Mouse (Mus musculus) hindbrain, embryonic 11.5 days (tissue): ENCODE data around the gene Tenm4. TPM values are rescaled to one million over a fixed set of nuclear protein-coding genes. Genes with fewer than 3 reads are reported as not detected.

ENCODE experiments used
- ATAC-seq: fragments of 200-750 bp; cut with Nextera tagmentation; 2 replicates; pipeline ENCODE4 v1.8.0; 2017; ENCODE audit warnings: mild to moderate bottlenecking, moderate TSS enrichment, moderate library complexity; ENCODE audit not compliant: low FRiP score
- DNase-seq: peaks from one replicate; pipeline ENCODE4 v3.0.0-alpha.2; 2015; ENCODE audit warnings: low spot score
- H3K27ac ChIP-seq: fragments of 300-500 bp; sonication (generic); 2 replicates; pipeline ENCODE4 v1.5.1; 2014; ENCODE audit warnings: mild to moderate bottlenecking, low read depth, low read length
- H3K27me3 ChIP-seq: fragments of 300-500 bp; sonication (generic); 2 replicates; pipeline ENCODE4 v1.6.1; 2014; ENCODE audit warnings: mild to moderate bottlenecking, low read length, moderate library complexity, mixed read lengths; ENCODE audit not compliant: control insufficient read depth, insufficient read depth
- H3K36me3 ChIP-seq: fragments of 300-500 bp; sonication (generic); 2 replicates; pipeline ENCODE4 v1.6.1; 2014; ENCODE audit warnings: mild to moderate bottlenecking, low read length, moderate library complexity, mixed read lengths; ENCODE audit not compliant: control insufficient read depth, insufficient read depth
- H3K4me1 ChIP-seq: fragments of 300-500 bp; sonication (generic); replicated peaks from 2 replicates; pipeline ENCODE4 v1.6.1; 2014; ENCODE audit warnings: low read length, mixed read lengths; ENCODE audit not compliant: control insufficient read depth, insufficient read depth
- H3K4me2 ChIP-seq: fragments of 300-500 bp; sonication (generic); replicated peaks from 2 replicates; pipeline ENCODE4 v1.6.1; 2014; ENCODE audit warnings: mild to moderate bottlenecking, low read depth, low read length
- H3K4me3 ChIP-seq: fragments of 300-500 bp; sonication (generic); 2 replicates; pipeline ENCODE4 v1.5.1; 2014; ENCODE audit warnings: low read depth, low read length
- H3K9ac ChIP-seq: fragments of 300-500 bp; sonication (generic); 2 replicates; pipeline ENCODE4 v1.6.1; 2014; ENCODE audit warnings: low read depth, low read length
- H3K9me3 ChIP-seq: fragments of 300-500 bp; sonication (generic); 2 replicates; pipeline ENCODE4 v1.6.1; 2016; ENCODE audit warnings: low read length; ENCODE audit not compliant: control insufficient read depth
- WGBS: fragments of 180-500 bp; shearing (Covaris S2); extraction: QIAGEN DNeasy Blood & Tissue Kit; methylation state at CpG from one replicate; pipeline ENCODE4 v1.1.7; 2014; 5-methylcytosine and 5-hydroxymethylcytosine counted together
- polyA plus RNA-seq: library from polyadenylated mRNA; unstranded; fragments of >200 nt; fragmentation: Nextera tagmentation; extraction: Ambion mirVana; gene quantifications from 2 replicates; pipeline ENCODE4 v1.2.1, GENCODE M21; 2014

Tenm4 gene
- polyA plus RNA-seq, 1 experiment from 2014 or later = 24.0 TPM

- WGBS = 69% methylated on average over 4 of the region's 4 CpGs
- no peak for DNase-seq
Observed at GRCm38 (mm10) chr7:96772966-96773365, 601.9 kb downstream of the Tenm4 start.

GRCm38 (mm10) chr7:96773585-96774225 is 602.7 kb downstream of the Tenm4 start:
- WGBS = 87% methylated on average over 17 of the region's 17 CpGs
- no peak for DNase-seq
- Histone ChIP-seq H3K4me3 (no peak overlapping the region), H3K4me1 (no peaks in the 10 kb centered on the region), H3K9ac (no peak overlapping the region), H3K9me3 (no peaks in the 10 kb centered on the region), H3K36me3 (no peaks in the 10 kb centered on the region), H3K27me3 (no peaks in the 10 kb centered on the region), H3K27ac (no peak overlapping the region), H3K4me2 (no peak overlapping the region)
- no peak for ATAC-seq

More at GRCm38 (mm10) chr7:96772966-96773365, 601.9 kb downstream of the Tenm4 start:
- Histone ChIP-seq H3K4me3 (no peak overlapping the region), H3K27ac (no peak overlapping the region), H3K9me3 (no peaks in the 10 kb centered on the region), H3K27me3 (no peaks in the 10 kb centered on the region), H3K4me2 (no peak overlapping the region), H3K9ac (no peak overlapping the region), H3K4me1 (no peaks in the 10 kb centered on the region), H3K36me3 (no peaks in the 10 kb centered on the region)
- ATAC-seq = no peak

GRCm38 (mm10) chr7:96775080-96775486 is 604.0 kb downstream of the Tenm4 start:
- DNase-seq (no peak), ATAC-seq (no peak)
- no peak overlapping the region for H3K4me2 ChIP-seq
- no peak overlapping the region for H3K4me3 ChIP-seq
- H3K9ac ChIP-seq = no peak overlapping the region
- H3K36me3 ChIP-seq = no peaks in the 10 kb centered on the region
- no peaks in the 10 kb centered on the region for H3K9me3 ChIP-seq
- H3K27ac ChIP-seq = no peak overlapping the region
- no peaks in the 10 kb centered on the region for H3K27me3 ChIP-seq
- no peaks in the 10 kb centered on the region for H3K4me1 ChIP-seq
- WGBS = 65% methylated on average over 6 of the region's 6 CpGs

- Histone ChIP-seq H3K27ac (no peak overlapping the region), H3K36me3 (no peaks in the 10 kb centered on the region), H3K9me3 (no peaks in the 10 kb centered on the region), H3K4me1 (no peaks in the 10 kb centered on the region), H3K9ac (no peak overlapping the region), H3K4me3 (no peak overlapping the region), H3K27me3 (no peaks in the 10 kb centered on the region), H3K4me2 (no peak overlapping the region)
- ATAC-seq = no peak
- DNase-seq = no peak
- 84% methylated on average over 8 of the region's 8 CpGs for WGBS
Observed at GRCm38 (mm10) chr7:96777938-96778600, 607.0 kb downstream of the Tenm4 start.

- Histone ChIP-seq H3K9me3 (no peaks in the 10 kb centered on the region), H3K9ac (no peak overlapping the region), H3K4me2 (no peak overlapping the region), H3K4me1 (no peaks in the 10 kb centered on the region), H3K36me3 (no peaks in the 10 kb centered on the region), H3K27me3 (no peaks in the 10 kb centered on the region), H3K4me3 (no peak overlapping the region), H3K27ac (no peak overlapping the region)
- 71% methylated on average over 3 of the region's 3 CpGs for WGBS
- DNase-seq = peak; percentile 45
- ATAC-seq = no peak; the same call in 1 of the 2 replicates
Observed at GRCm38 (mm10) chr7:96778601-96778969, 607.5 kb downstream of the Tenm4 start.

GRCm38 (mm10) chr7:96780556-96780955 is 609.5 kb downstream of the Tenm4 start:
- Histone ChIP-seq H3K27me3 (no peaks in the 10 kb centered on the region), H3K4me1 (no peaks in the 10 kb centered on the region), H3K9me3 (no peaks in the 10 kb centered on the region), H3K36me3 (no peaks in the 10 kb centered on the region), H3K9ac (no peak overlapping the region), H3K4me2 (no peak overlapping the region), H3K27ac (no peak overlapping the region), H3K4me3 (no peak overlapping the region)
- no peak for DNase-seq
- 82% methylated on average over 1 of the region's 1 CpGs for WGBS
- no peak for ATAC-seq

GRCm38 (mm10) chr7:96781068-96781467 is 610.0 kb downstream of the Tenm4 start:
- Histone ChIP-seq H3K9me3 (no peaks in the 10 kb centered on the region), H3K27ac (no peak overlapping the region), H3K4me3 (no peak overlapping the region), H3K36me3 (no peaks in the 10 kb centered on the region), H3K4me2 (no peak overlapping the region), H3K4me1 (no peaks in the 10 kb centered on the region), H3K9ac (no peak overlapping the region), H3K27me3 (no peaks in the 10 kb centered on the region)
- DNase-seq = no peak
- 82% methylated on average over 6 of the region's 6 CpGs for WGBS
- ATAC-seq = no peak

- no peak overlapping the region for H3K9ac ChIP-seq
- DNase-seq (no peak), ATAC-seq (no peak)
- no peaks in the 10 kb centered on the region for H3K27me3 ChIP-seq
- no peaks in the 10 kb centered on the region for H3K9me3 ChIP-seq
- no peak overlapping the region for H3K4me3 ChIP-seq
- no peak overlapping the region for H3K27ac ChIP-seq
- no peaks in the 10 kb centered on the region for H3K4me1 ChIP-seq
- WGBS = 91% methylated on average over 4 of the region's 4 CpGs
- no peaks in the 10 kb centered on the region for H3K36me3 ChIP-seq
- no peak overlapping the region for H3K4me2 ChIP-seq
Observed at GRCm38 (mm10) chr7:96782686-96783085, 611.6 kb downstream of the Tenm4 start.

GRCm38 (mm10) chr7:96785808-96786207 is 614.8 kb downstream of the Tenm4 start:
- H3K4me1 ChIP-seq = no peaks in the 10 kb centered on the region
- H3K9me3 ChIP-seq = no peaks in the 10 kb centered on the region
- H3K27ac ChIP-seq = no peak overlapping the region
- DNase-seq (no peak), ATAC-seq (no peak)
- 71% methylated on average over 9 of the region's 9 CpGs for WGBS
- no peaks in the 10 kb centered on the region for H3K36me3 ChIP-seq
- H3K27me3 ChIP-seq = no peaks in the 10 kb centered on the region
- no peak overlapping the region for H3K4me3 ChIP-seq
- no peak overlapping the region for H3K9ac ChIP-seq
- no peak overlapping the region for H3K4me2 ChIP-seq
